Mouse (Mus musculus): ENCODE measurements around the gene Ralgps2.

Ralgps2 gene

GRCm38 (mm10) chr1:156813485-156813884 is 125.9 kb downstream of the Ralgps2 start:
- no peak for DNase-seq (ENCODE audit: low read depth)

GRCm38 (mm10) chr1:156812716-156813115 is 126.7 kb downstream of the Ralgps2 start:
- no peak for DNase-seq (ENCODE audit: low read depth)

GRCm38 (mm10) chr1:156811928-156812327 is 127.5 kb downstream of the Ralgps2 start:
- DNase-seq (ENCODE audit: low read depth), result no peak

DNA sequence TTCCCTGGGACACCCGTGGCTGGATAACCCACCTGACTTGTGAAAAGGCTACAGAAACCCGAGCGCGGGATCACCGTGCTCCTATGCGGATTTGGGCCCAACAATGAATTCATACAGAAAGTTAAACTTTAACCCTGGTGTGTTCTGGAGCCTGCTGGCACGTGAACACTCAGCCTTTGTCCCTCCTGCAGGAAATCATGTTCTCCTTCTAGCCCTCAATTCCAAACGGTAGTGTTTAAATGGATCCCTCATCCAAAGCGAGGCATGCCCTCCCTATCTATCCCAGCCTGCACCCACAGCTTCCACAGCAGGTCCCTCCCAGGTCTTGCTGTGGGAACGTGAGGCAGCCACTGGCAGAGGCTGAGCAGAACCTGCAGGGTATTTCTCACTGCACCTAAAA is 131.1 kb downstream of the Ralgps2 start:
- no peak for DNase-seq (ENCODE audit: low read depth)

GRCm38 (mm10) chr1:156801276-156801675 is 138.2 kb downstream of the Ralgps2 start:
- peak; percentile 46 for DNase-seq (ENCODE audit: low read depth)

GRCm38 (mm10) chr1:156796251-156796650 is 143.2 kb downstream of the Ralgps2 start:
- peak; percentile 28 for DNase-seq (ENCODE audit: low read depth)

DNA sequence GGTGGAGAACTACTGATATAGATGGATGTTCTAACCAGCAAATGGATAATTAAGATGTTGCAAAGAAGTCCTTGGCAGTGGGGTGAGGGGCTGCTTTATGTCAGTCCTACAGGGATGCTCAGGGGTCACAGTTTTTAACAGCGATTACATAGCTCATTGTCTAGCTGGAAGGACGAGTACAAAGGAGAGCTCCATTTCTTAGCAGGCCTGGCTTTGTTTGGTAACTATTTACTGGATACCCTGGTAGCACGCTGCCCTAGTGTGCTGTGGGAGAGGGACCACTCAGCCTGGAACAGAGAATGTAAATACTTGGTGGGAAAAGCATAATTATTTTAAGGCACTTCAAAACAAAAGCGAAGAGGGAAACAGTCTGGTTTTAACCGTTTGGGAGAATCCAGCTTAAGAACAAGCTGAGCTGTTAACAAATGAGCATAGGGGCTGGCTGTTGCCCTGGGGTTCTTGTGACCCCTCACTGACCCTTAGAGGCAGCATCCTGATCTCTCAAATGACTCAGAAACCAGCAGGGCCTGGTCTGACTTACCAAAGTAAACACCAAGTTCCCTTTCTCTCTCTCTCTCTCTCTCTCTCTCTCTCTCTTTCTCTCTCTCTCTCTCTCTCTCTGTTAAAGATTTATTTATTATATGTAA is 149.5 kb downstream of the Ralgps2 start:
- DNase-seq (ENCODE audit: low read depth), result peak; percentile 15

- no peak for DNase-seq (ENCODE audit: low read depth)
Measured at GRCm38 (mm10) chr1:156787164-156787863, 152.1 kb downstream of the Ralgps2 start.

DNA sequence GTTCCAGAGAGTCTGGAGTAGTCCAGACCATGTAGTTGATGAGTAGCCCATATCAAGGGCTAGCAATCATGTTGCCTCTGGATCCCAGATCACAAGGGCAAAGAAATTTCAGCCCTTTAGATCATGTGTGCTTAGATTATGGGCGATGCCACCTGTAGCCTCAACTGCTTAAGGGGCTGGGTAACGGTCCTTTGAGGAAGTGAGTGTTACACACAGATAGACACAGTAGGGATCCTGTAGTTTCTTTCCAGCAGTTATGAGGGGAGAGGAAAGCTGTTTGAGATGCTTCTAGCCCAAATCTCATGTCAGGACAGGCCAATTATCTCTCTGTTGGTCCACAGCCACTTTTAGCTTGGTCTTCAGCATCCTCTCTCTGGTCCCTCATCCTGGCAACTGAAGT is 153.4 kb downstream of the Ralgps2 start:
- DNase-seq (ENCODE audit: low read depth), result no peak

- no peak for DNase-seq (ENCODE audit: low read depth)
Measured at GRCm38 (mm10) chr1:156784974-156785373, 154.5 kb downstream of the Ralgps2 start.

- no peak for DNase-seq (ENCODE audit: low read depth)
Measured at GRCm38 (mm10) chr1:156784116-156784515, 155.3 kb downstream of the Ralgps2 start.

- DNase-seq (ENCODE audit: low read depth), result peak; percentile 52
Measured at GRCm38 (mm10) chr1:156781971-156782850, 157.2 kb downstream of the Ralgps2 start.

DNA sequence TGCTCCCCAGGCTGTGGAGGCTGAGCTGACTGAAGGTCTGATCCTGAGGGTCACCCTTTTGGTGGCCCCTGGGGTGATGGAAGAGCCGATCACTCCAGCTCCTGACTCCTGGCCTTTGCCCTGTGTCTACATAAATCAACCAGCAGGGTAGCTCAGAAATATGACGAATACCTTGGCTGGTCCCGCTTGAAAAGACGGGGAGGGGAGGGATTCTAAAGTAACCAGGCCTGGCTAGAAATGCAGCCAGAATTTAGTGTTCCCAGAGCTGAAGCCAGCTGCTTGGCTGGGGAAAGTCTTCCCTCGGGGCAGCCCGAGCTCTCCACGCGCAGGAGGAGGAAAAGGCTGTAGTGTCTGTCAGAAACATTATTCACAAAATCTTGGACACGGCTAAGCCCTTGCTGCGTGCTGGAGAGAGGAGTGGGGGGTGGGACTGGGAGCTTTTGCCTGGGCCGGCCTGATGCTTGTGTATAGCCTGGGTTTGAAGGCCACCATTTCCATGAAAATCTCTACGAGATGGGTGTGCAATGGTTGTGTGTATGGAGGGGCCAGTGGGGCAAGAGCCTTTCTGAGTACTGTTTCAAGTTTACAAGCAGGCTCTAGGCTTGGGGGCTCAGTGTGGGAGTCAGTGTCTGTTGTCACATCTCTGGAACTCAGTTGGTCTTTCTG is 158.2 kb downstream of the Ralgps2 start:
- peak; percentile 95 for DNase-seq (ENCODE audit: low read depth)

DNA sequence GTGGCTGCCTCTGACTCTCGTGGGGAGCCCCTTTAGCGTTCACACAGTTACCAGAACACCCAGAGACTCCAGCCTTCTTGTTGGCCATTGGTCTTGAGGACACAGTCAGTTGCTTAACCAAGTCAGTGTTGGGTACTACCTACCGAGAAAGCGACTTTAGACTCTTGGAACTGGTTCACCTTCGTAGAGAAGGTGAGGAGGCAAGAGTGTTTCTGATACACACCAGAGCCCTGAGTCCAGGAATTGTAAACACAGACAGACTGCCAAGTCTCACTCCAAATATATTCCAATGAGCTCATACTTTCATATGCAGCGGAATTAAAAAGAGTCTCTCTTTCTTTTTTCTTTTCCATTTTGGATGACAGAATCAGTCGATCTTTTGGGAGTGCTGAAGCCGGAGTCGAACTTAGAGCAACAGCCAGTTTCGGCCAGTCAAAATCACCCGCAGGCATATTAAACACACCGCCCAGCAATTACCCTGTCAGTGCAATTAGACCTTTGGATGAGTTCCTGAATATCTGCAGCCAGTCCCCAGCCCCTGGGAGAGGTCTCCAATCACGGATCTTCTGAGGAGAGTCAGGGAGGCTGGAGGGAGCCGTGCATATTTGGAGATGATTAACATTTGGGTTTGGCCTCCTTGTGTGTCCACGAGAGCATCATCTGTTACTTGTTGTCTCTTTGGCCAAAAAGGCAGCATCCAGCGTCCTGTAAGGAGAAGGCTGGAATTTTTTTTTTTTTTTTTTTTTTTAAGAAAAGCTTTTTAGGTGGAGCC is 159.0 kb downstream of the Ralgps2 start:
- DNase-seq (ENCODE audit: low read depth), result peak; percentile 83

DNA sequence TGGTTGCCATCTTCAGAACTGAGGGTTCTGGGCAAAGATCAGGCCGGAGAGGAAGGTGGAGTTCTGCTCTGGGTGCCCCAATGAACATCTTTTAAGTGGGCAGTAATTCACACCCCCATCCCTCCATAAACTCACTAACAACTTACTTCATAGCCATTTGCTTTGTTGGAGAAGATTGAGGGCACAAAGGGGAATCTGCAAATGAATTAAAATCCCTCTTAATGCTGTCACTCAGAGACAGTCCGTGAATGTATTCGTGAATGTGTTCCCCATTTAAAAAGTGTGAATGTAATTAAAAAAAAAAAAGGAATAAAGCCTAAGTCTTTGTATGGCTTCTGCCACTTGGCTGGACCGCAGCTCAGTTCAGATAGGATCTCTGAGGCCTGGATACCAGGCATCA is 159.8 kb downstream of the Ralgps2 start:
- DNase-seq (ENCODE audit: low read depth), result no peak

- no peak for DNase-seq (ENCODE audit: low read depth)
Measured at GRCm38 (mm10) chr1:156778977-156779376, 160.4 kb downstream of the Ralgps2 start.

GRCm38 (mm10) chr1:156777896-156778295 is 161.5 kb downstream of the Ralgps2 start:
- DNase-seq (ENCODE audit: low read depth), result no peak

DNA sequence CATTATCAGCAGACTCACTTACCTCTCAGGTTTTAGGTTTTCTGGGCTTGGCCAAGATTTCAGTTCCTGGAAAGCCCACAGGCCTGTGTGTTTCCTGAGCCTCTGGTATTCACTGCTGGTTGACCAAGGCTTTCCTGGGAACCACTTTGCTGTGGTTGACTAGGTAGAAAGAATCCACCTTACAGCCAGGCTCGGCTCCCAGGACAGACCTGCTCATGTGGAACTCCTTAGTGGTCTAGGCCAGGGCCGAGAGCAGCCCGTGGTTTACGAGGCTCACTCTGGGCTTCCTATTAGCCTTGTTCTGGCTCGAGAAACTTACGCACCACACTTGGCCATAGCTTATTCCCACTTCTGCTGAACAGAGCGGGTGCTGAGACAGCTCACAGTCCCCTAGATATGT is 163.4 kb downstream of the Ralgps2 start:
- DNase-seq (ENCODE audit: low read depth), result no peak

GRCm38 (mm10) chr1:156775190-156775589 is 164.2 kb downstream of the Ralgps2 start:
- DNase-seq (ENCODE audit: low read depth), result no peak

DNA sequence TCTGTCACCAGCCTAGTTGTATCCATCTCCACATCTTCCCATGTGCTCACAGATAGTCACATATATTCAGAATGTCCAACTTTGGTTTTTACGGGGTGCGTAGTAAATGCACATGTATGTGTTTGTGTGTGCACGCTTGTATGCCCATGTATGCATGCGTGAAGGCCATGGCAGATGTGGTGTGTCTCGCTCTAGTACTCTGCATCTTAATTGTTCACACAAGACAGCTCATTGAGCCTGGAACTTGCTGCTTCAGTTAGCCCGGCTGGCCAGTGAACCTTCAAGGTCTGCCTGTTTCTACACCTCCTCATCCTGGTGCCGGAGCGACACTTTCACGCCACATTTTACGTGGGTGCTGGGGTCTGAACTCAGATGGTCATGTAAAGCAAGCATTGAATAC is 168.6 kb downstream of the Ralgps2 start:
- DNase-seq (ENCODE audit: low read depth), result no peak

GRCm38 (mm10) chr1:156769621-156770297 is 169.7 kb downstream of the Ralgps2 start:
- DNase-seq (ENCODE audit: low read depth), result peak; percentile 73

Data from NIH3T3 (cell line).